Mouse (Mus musculus) hindbrain, embryonic 16.5 days (tissue): Measurements from ENCODE around the gene Mkrn2. TPM values are rescaled to one million over a fixed set of nuclear protein-coding genes. Genes with fewer than 3 reads are reported as not detected.
"Not testable (repeated sequence)": the region's sequence is repeated elsewhere in the genome, so short reads cannot be mapped to it uniquely, and the experiment has no call there.

Source experiments
- ATAC-seq: fragments of 200-750 bp; cut with Nextera tagmentation; 2 replicates; pipeline ENCODE4 v1.8.0; 2017; ENCODE audit warnings: moderate TSS enrichment, moderate library complexity
- H3K27ac ChIP-seq: fragments of 300-500 bp; sonication (generic); 2 replicates; pipeline ENCODE4 v1.5.1; 2014; ENCODE audit warnings: low read depth, mild to moderate bottlenecking, control low read depth, low read length, moderate library complexity
- H3K27me3 ChIP-seq: fragments of 300-500 bp; sonication (generic); replicated peaks from 2 replicates; pipeline ENCODE4 v1.6.1; 2014; ENCODE audit warnings: low read length; ENCODE audit not compliant: control insufficient read depth, insufficient read depth
- H3K36me3 ChIP-seq: fragments of 300-500 bp; sonication (generic); 2 replicates; pipeline ENCODE4 v1.6.1; 2014; ENCODE audit warnings: mild to moderate bottlenecking, low read length, moderate library complexity, mixed read lengths; ENCODE audit not compliant: control insufficient read depth, insufficient read depth
- H3K4me1 ChIP-seq: fragments of 300-500 bp; sonication (generic); 2 replicates; pipeline ENCODE4 v1.6.1; 2014; ENCODE audit warnings: low read depth, low read length; ENCODE audit not compliant: control insufficient read depth, insufficient read depth
- H3K4me2 ChIP-seq: fragments of 300-500 bp; sonication (generic); 2 replicates; pipeline ENCODE4 v1.6.1; 2014; ENCODE audit warnings: mild to moderate bottlenecking, low read length, control low read depth, moderate library complexity
- H3K4me3 ChIP-seq: fragments of 300-500 bp; sonication (generic); 2 replicates; pipeline ENCODE4 v1.5.1; 2014; ENCODE audit warnings: mild to moderate bottlenecking, low read length, control low read depth, moderate library complexity
- H3K9ac ChIP-seq: fragments of 300-500 bp; sonication (generic); 2 replicates; pipeline ENCODE4 v1.6.1; 2014; ENCODE audit warnings: low read depth, mild to moderate bottlenecking, control low read depth, low read length, moderate library complexity
- H3K9me3 ChIP-seq: fragments of 300-500 bp; sonication (generic); 2 replicates; pipeline ENCODE4 v1.6.1; 2014; ENCODE audit warnings: mild to moderate bottlenecking, low read length, moderate library complexity; ENCODE audit not compliant: control insufficient read depth
- WGBS: fragments of 180-500 bp; shearing (Covaris S2); extraction: QIAGEN DNeasy Blood & Tissue Kit; methylation state at CpG from one replicate; pipeline ENCODE4 v1.1.7; 2014; 5-methylcytosine and 5-hydroxymethylcytosine counted together
- polyA plus RNA-seq: library from polyadenylated mRNA; unstranded; fragments of >200 nt; fragmentation: Nextera tagmentation; extraction: Ambion mirVana; gene quantifications from 2 replicates; pipeline ENCODE4 v1.2.1, GENCODE M21; 2015

Mkrn2 gene
- polyA plus RNA-seq, 1 experiment from 2014 or later, result 38.0 TPM

GRCm38 (mm10) chr6:115631056-115631795, 29.5 kb downstream of the Mkrn2 start:
- Histone ChIP-seq H3K27ac (no peak overlapping the region), H3K9ac (no peak overlapping the region), H3K4me3 (no peak overlapping the region), H3K27me3 (no peaks in the 10 kb centered on the region), H3K9me3 (no peaks in the 10 kb centered on the region), H3K36me3 (peaks cover 44% of the 10 kb centered on the region), H3K4me2 (no peak overlapping the region), H3K4me1 (no peaks in the 10 kb centered on the region)
- no peak for ATAC-seq
- WGBS, result 89% methylated on average over 3 of the region's 3 CpGs

GRCm38 (mm10) chr6:115634015-115634414, 32.3 kb downstream of the Mkrn2 start:
- Histone ChIP-seq H3K4me1 (no peaks in the 10 kb centered on the region), H3K9me3 (no peaks in the 10 kb centered on the region), H3K27ac (no peak overlapping the region), H3K4me2 (no peak overlapping the region), H3K27me3 (no peaks in the 10 kb centered on the region), H3K36me3 (peaks cover 39% of the 10 kb centered on the region), H3K9ac (no peak overlapping the region), H3K4me3 (no peak overlapping the region)
- no peak for ATAC-seq
- WGBS, result 98% methylated on average over 2 of the region's 2 CpGs

GRCm38 (mm10) chr6:115638188-115638587, 36.5 kb downstream of the Mkrn2 start:
- not testable (repeated sequence) for H3K4me3 ChIP-seq, H3K27me3 ChIP-seq, H3K27ac ChIP-seq, ATAC-seq, H3K9me3 ChIP-seq, H3K4me1 ChIP-seq, H3K4me2 ChIP-seq, H3K9ac ChIP-seq
- WGBS, result 94% methylated on average over 7 of the region's 7 CpGs
- H3K36me3 ChIP-seq, result peaks cover 24% of the 10 kb centered on the region; the same call in 1 of the 2 replicates

- no peak overlapping the region for H3K4me3 ChIP-seq
- H3K4me2 ChIP-seq, result no peak overlapping the region
- H3K4me1 ChIP-seq, result no peaks in the 10 kb centered on the region
- no peak overlapping the region for H3K9ac ChIP-seq
- H3K27me3 ChIP-seq, result no peaks in the 10 kb centered on the region
- WGBS, result 57% methylated on average over 1 of the region's 1 CpGs
- H3K9me3 ChIP-seq, result no peaks in the 10 kb centered on the region
- H3K36me3 ChIP-seq, result no peaks in the 10 kb centered on the region
- no peak for ATAC-seq
- H3K27ac ChIP-seq, result no peak overlapping the region
Measured at GRCm38 (mm10) chr6:115643315-115643714, 41.6 kb downstream of the Mkrn2 start.

GRCm38 (mm10) chr6:115649792-115650365, 48.2 kb downstream of the Mkrn2 start:
- no peak overlapping the region for H3K27ac ChIP-seq
- H3K4me3 ChIP-seq, result no peak overlapping the region
- H3K27me3 ChIP-seq, result no peaks in the 10 kb centered on the region
- peaks cover 12% of the 10 kb centered on the region for H3K4me1 ChIP-seq
- H3K4me2 ChIP-seq, result no peak overlapping the region
- no peak for ATAC-seq
- no peaks in the 10 kb centered on the region for H3K9me3 ChIP-seq
- H3K9ac ChIP-seq, result no peak overlapping the region
- WGBS, result 82% methylated on average over 1 of the region's 1 CpGs
- H3K36me3 ChIP-seq, result no peaks in the 10 kb centered on the region

- Histone ChIP-seq H3K9me3 (no peaks in the 10 kb centered on the region), H3K36me3 (no peaks in the 10 kb centered on the region), H3K27ac (no peak overlapping the region), H3K4me2 (no peak overlapping the region), H3K27me3 (no peaks in the 10 kb centered on the region), H3K4me1 (peaks cover 12% of the 10 kb centered on the region), H3K4me3 (no peak overlapping the region), H3K9ac (no peak overlapping the region)
- ATAC-seq, result peak; percentile 34; the same call in 1 of the 2 replicates
- WGBS, result 57% methylated on average over 5 of the region's 5 CpGs
Measured at GRCm38 (mm10) chr6:115650476-115651427, 49.0 kb downstream of the Mkrn2 start.

GRCm38 (mm10) chr6:115651719-115652118, 50.0 kb downstream of the Mkrn2 start:
- H3K4me1 ChIP-seq, result peaks cover 14% of the 10 kb centered on the region
- ATAC-seq, result no peak
- no peak overlapping the region for H3K4me2 ChIP-seq

GRCm38 (mm10) chr6:115653939-115654338, 52.2 kb downstream of the Mkrn2 start:
- Histone ChIP-seq H3K27ac (no peak overlapping the region), H3K4me1 (peaks cover 16% of the 10 kb centered on the region)

More at GRCm38 (mm10) chr6:115651719-115652118, 50.0 kb downstream of the Mkrn2 start:
- Histone ChIP-seq H3K9ac (no peak overlapping the region), H3K27me3 (no peaks in the 10 kb centered on the region), H3K9me3 (no peaks in the 10 kb centered on the region), H3K27ac (no peak overlapping the region), H3K36me3 (no peaks in the 10 kb centered on the region), H3K4me3 (no peak overlapping the region)

GRCm38 (mm10) chr6:115658802-115659201, 57.1 kb downstream of the Mkrn2 start:
- Histone ChIP-seq H3K27me3 (no peaks in the 10 kb centered on the region), H3K27ac (no peak overlapping the region), H3K4me2 (no peak overlapping the region), H3K4me1 (peaks cover 6% of the 10 kb centered on the region; the same call in 1 of the 2 replicates), H3K9me3 (no peaks in the 10 kb centered on the region), H3K36me3 (no peaks in the 10 kb centered on the region), H3K4me3 (no peak overlapping the region), H3K9ac (no peak overlapping the region)
- ATAC-seq, result no peak

More at GRCm38 (mm10) chr6:115653939-115654338, 52.2 kb downstream of the Mkrn2 start:
- Histone ChIP-seq H3K4me2 (no peak overlapping the region), H3K4me3 (no peak overlapping the region), H3K9me3 (no peaks in the 10 kb centered on the region), H3K27me3 (no peaks in the 10 kb centered on the region), H3K36me3 (no peaks in the 10 kb centered on the region), H3K9ac (no peak overlapping the region)
- 81% methylated on average over 1 of the region's 2 CpGs for WGBS
- ATAC-seq, result no peak
